Mouse (Mus musculus): Measurements from ENCODE around the gene Scel. TPM values are rescaled to one million over a fixed set of nuclear protein-coding genes. Genes with fewer than 3 reads are reported as not detected.

The Scel gene
- polyA plus RNA-seq, 1 experiment from 2014 or later = 0.27 TPM

DNA sequence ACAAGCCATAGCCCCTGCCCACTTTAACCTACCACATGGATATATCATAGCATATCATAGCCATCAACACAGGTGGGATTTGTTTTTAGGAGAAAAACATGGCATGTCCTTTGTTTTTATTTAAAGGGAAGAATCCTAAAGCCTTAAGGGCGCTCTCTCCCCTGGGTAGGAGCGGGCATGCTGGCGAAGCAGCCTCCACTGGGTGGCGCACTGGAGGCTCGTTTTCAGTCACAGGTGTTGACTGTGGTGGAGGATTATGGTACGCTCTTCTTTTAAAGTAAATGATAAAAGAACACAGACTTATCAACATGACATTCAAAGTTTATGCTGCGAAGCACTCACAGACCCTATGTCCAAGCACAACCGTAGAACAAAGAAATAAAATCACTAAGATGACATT, 117.4 kb downstream of the Scel start:
- no peaks in the 10 kb centered on the region for H3K79me2 ChIP-seq (ENCODE audit: inconsistent target)
- 85% methylated on average over 8 of the region's 8 CpGs for WGBS (ENCODE audit: missing documents)

DNA sequence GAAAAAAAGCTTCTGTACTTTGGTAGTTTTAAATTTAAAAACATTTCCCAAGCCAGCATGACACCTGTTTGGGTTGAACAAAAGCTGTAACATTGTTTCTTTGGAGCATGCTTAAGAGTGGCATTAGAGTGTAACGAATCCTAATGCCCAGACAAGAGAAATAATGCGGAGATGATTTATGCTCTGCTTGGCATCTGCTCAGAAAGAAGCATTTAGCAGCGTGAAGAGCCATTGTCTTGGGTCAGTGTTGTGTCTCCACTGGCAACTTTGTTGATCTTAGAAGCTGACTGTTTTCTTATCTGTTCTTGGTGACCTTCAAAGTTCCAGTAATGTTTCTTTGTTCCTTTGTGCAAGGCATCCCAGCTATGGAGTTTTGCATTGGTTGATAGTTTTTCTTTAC, 130.8 kb downstream of the Scel start:
- no peaks in the 10 kb centered on the region for H3K79me2 ChIP-seq (ENCODE audit: inconsistent target)

More for the DNA sequence above, 117.4 kb downstream of the Scel start:
- H3K27ac ChIP-seq = no peak overlapping the region
- no peak overlapping the region for H3K4me3 ChIP-seq (ENCODE audit: inconsistent target)
- H3K36me3 ChIP-seq (ENCODE audit: inconsistent target) = no peaks in the 10 kb centered on the region

DNA sequence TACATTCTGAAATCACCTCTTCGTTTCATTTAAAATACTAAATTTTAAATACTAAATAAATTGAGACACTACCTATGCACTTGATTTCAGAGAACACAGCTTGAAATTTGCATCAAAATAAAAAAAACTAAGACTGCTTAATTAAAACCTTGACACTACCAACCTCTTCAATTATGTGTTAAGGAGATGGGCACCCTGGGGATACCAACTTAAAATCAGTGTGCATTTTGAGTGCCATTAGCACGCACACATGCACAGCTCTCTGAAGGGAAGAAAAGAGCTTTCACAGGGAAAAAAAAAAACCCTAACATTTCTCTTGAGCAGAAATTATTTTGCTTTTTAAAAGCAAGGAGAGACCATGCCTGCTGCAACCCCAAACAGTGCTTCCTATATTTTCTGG, 134.8 kb downstream of the Scel start:
- H3K27ac ChIP-seq = no peak overlapping the region

More for the DNA sequence above, 130.8 kb downstream of the Scel start:
- Histone ChIP-seq H3K4me3 (ENCODE audit: inconsistent target) (no peak overlapping the region), H3K27ac (no peak overlapping the region), H3K36me3 (ENCODE audit: inconsistent target) (no peaks in the 10 kb centered on the region)
- WGBS (ENCODE audit: missing documents) = 88% methylated on average over 3 of the region's 3 CpGs

GRCm38 (mm10) chr14:103648623-103649255, 135.6 kb downstream of the Scel start:
- 27% methylated on average over 12 of the region's 12 CpGs for WGBS (ENCODE audit: missing documents)
- no peaks in the 10 kb centered on the region for H3K79me2 ChIP-seq (ENCODE audit: inconsistent target)
- H3K27ac ChIP-seq = no peak overlapping the region
- H3K36me3 ChIP-seq (ENCODE audit: inconsistent target) = no peaks in the 10 kb centered on the region
- no peak overlapping the region for H3K4me3 ChIP-seq (ENCODE audit: inconsistent target)

More for the DNA sequence above, 134.8 kb downstream of the Scel start:
- whole genome bisulfite sequencing (ENCODE audit: missing documents) = 100% methylated on average over 2 of the region's 2 CpGs
- no peak overlapping the region for H3K4me3 ChIP-seq (ENCODE audit: inconsistent target)
- no peaks in the 10 kb centered on the region for H3K79me2 ChIP-seq (ENCODE audit: inconsistent target)
- H3K36me3 ChIP-seq (ENCODE audit: inconsistent target) = no peaks in the 10 kb centered on the region

- whole genome bisulfite sequencing (ENCODE audit: missing documents) = 42% methylated on average over 4 of the region's 4 CpGs
- no peaks in the 10 kb centered on the region for H3K36me3 ChIP-seq (ENCODE audit: inconsistent target)
- no peak overlapping the region for H3K4me3 ChIP-seq (ENCODE audit: inconsistent target)
- no peaks in the 10 kb centered on the region for H3K79me2 ChIP-seq (ENCODE audit: inconsistent target)
- no peak overlapping the region for H3K27ac ChIP-seq
These were observed 136.2 kb downstream of the Scel start for GRCm38 (mm10) chr14:103649302-103649701.

- H3K4me3 ChIP-seq (ENCODE audit: inconsistent target) = no peak within 1 kb of the TSS
- under 1% methylated on average over 29 of the region's 32 CpGs for WGBS (ENCODE audit: missing documents)
- no peak within 1 kb of the TSS for H3K27ac ChIP-seq
These were observed 136.8 kb downstream of the Scel start, which contains the start of gene Slain1 for GRCm38 (mm10) chr14:103649896-103650334. Slain1 (plus strand) TSS chr14:103650228.

GRCm38 (mm10) chr14:103650413-103651101, 137.4 kb downstream of the Scel start:
- no peak overlapping the region for H3K4me3 ChIP-seq (ENCODE audit: inconsistent target)
- H3K79me2 ChIP-seq (ENCODE audit: inconsistent target) = no peaks in the 10 kb centered on the region
- 2% methylated on average over 66 of the region's 67 CpGs for WGBS (ENCODE audit: missing documents)
- H3K27ac ChIP-seq = no peak overlapping the region
- no peaks in the 10 kb centered on the region for H3K36me3 ChIP-seq (ENCODE audit: inconsistent target)

More at GRCm38 (mm10) chr14:103649896-103650334, 136.8 kb downstream of the Scel start, which contains the start of gene Slain1:
- H3K79me2 ChIP-seq (ENCODE audit: inconsistent target) = no peaks in the 10 kb centered on the region
- H3K36me3 ChIP-seq (ENCODE audit: inconsistent target) = no peaks in the 10 kb centered on the region

DNA sequence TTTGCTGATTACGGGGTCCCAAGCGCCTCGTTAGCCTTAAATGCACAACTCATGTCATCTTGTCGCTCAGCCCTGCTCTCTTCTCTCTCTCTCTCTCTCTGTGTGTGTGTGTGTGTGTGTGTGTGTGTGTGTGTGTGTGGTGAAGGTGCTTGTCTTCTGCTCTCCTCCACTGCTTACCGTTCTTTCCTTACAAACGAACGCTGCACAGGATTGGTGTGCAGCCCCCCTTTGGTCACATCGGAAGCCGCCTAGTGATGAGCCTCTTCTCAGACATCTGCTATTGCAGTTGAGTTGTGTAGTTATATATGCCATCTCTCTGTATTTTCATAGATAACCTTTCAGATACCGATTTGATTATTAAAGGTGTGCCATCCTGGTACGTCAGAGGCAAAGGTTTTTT, 138.0 kb downstream of the Scel start:
- 0% methylated on average over 11 of the region's 11 CpGs for WGBS (ENCODE audit: missing documents)
- Histone ChIP-seq H3K36me3 (ENCODE audit: inconsistent target) (no peaks in the 10 kb centered on the region), H3K27ac (no peak overlapping the region), H3K4me3 (ENCODE audit: inconsistent target) (no peak overlapping the region), H3K79me2 (ENCODE audit: inconsistent target) (no peaks in the 10 kb centered on the region)

- Histone ChIP-seq H3K27ac (no peak overlapping the region), H3K36me3 (ENCODE audit: inconsistent target) (no peaks in the 10 kb centered on the region), H3K79me2 (ENCODE audit: inconsistent target) (no peaks in the 10 kb centered on the region), H3K4me3 (ENCODE audit: inconsistent target) (no peak overlapping the region)
- WGBS (ENCODE audit: missing documents) = 28% methylated on average over 2 of the region's 2 CpGs
These were observed 138.4 kb downstream of the Scel start for GRCm38 (mm10) chr14:103651562-103651961.

GRCm38 (mm10) chr14:103652524-103652923, 139.4 kb downstream of the Scel start:
- Histone ChIP-seq H3K79me2 (ENCODE audit: inconsistent target) (no peaks in the 10 kb centered on the region), H3K27ac (no peak overlapping the region), H3K36me3 (ENCODE audit: inconsistent target) (no peaks in the 10 kb centered on the region), H3K4me3 (ENCODE audit: inconsistent target) (no peak overlapping the region)
- WGBS (ENCODE audit: missing documents) = 88% methylated on average over 5 of the region's 5 CpGs

GRCm38 (mm10) chr14:103653800-103654199, 140.7 kb downstream of the Scel start:
- 9% methylated on average over 5 of the region's 5 CpGs for WGBS (ENCODE audit: missing documents)
- H3K27ac ChIP-seq = no peak overlapping the region
- H3K36me3 ChIP-seq (ENCODE audit: inconsistent target) = no peaks in the 10 kb centered on the region
- H3K79me2 ChIP-seq (ENCODE audit: inconsistent target) = no peaks in the 10 kb centered on the region
- peak overlapping the region; percentile 5; the same call in 1 of the 2 replicates for H3K4me3 ChIP-seq (ENCODE audit: inconsistent target)

GRCm38 (mm10) chr14:103655448-103655847, 142.3 kb downstream of the Scel start:
- Histone ChIP-seq H3K27ac (no peak overlapping the region), H3K79me2 (ENCODE audit: inconsistent target) (no peaks in the 10 kb centered on the region), H3K36me3 (ENCODE audit: inconsistent target) (no peaks in the 10 kb centered on the region), H3K4me3 (ENCODE audit: inconsistent target) (no peak overlapping the region)
- WGBS (ENCODE audit: missing documents) = 94% methylated on average over 5 of the region's 5 CpGs

- H3K4me3 ChIP-seq (ENCODE audit: inconsistent target) = no peak overlapping the region
- H3K79me2 ChIP-seq (ENCODE audit: inconsistent target) = no peaks in the 10 kb centered on the region
- no peaks in the 10 kb centered on the region for H3K36me3 ChIP-seq (ENCODE audit: inconsistent target)
- 88% methylated on average over 4 of the region's 4 CpGs for WGBS (ENCODE audit: missing documents)
- H3K27ac ChIP-seq = no peak overlapping the region
These were observed 144.7 kb downstream of the Scel start for GRCm38 (mm10) chr14:103657876-103658275.
